Mouse (Mus musculus) adrenal gland, adult 2 months (tissue): ENCODE results near the gene Epb41l5. TPM values are rescaled to one million over a fixed set of nuclear protein-coding genes. Genes with fewer than 3 reads are reported as not detected.
A peak's percentile ranks its signal among the peaks of the same experiment; 100 is the strongest.

Experiments used
- DNase-seq: peaks from one replicate; pipeline ENCODE4 v3.0.0; 2021
- polyA plus RNA-seq: library from polyadenylated mRNA; depleted of rRNA; stranded (reverse); fragments of >200 nt; gene quantifications from 2 replicates; pipeline ENCODE4 v1.2.3, GENCODE M21; 2012
- total RNA-seq, 2 experiments: library from RNA; stranded (reverse); gene quantifications; 2 replicates each; pipeline ENCODE4 v1.2.3; 2021

The Epb41l5 gene
- total and polyA plus RNA-seq, 3 experiments = 2.7 to 12.3 (median 10.0) TPM

DNA sequence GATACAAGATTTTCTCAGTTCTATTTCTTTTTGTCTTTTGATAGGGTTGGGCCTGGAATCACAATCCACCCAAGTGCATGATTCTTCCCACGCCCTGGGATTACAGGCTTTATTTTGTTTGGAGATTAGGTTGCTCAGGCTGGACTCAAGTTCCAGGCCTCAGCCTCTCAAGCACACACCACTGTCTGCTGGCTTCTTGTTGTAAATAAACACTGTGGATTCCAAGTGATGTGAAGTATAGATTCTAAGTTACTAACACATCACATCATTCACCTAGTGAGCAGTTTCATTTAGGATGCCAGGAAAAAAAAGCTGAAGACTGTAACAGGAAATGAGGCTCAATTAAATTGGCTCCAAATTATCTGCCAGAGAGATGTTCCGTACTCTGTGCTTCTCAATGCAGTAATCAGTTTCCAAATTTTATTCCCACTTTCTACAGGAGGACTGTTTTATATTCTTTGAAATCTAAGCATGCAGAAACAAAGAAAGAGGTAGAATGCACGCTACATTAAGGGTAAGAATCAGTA, 51.8 kb downstream of the Epb41l5 start:
- no peak for DNase-seq

DNA sequence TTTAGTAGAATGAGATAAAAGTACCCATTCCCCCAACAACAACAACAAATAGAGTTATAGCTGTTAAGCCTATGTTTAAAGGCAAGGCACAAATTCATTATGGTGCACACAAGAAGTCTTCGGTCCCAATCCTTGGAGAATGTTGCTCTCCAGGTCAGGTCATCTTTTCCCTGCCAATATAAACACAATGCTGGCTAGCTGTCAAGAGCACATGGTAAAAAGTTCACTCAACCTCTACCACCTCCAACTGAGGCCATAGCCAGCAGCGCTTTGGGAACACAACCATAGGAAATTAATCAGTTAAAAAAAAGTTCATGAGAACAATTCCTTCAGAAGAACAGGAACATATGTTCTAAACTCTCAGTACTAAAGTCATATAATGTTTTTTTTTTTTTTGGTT, 58.8 kb downstream of the Epb41l5 start:
- DNase-seq = peak; percentile 6

- DNase-seq = no peak
Measured at GRCm38 (mm10) chr1:119584974-119585373, 63.8 kb downstream of the Epb41l5 start.

- DNase-seq = no peak
Measured at GRCm38 (mm10) chr1:119570134-119570533, 78.7 kb downstream of the Epb41l5 start.

DNA sequence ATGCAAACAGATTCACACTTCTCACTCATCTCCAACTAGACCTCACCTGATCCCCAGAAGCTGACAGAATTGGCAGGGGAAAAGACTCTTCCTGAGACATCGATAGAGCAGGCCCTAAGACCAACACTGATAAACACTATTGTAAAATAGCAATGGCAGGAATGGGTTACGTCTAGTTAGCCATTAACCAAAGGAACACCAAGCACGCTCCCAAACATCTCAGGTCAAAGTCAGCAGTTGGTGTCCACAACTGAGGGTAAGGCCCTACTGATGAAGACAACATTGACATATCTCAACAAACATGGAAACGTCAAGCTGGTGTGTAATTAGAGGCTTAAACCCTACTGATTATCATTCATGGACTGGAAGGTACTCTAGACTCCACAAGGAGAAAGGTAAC, 83.3 kb downstream of the Epb41l5 start:
- no peak for DNase-seq

- no peak for DNase-seq
Measured at GRCm38 (mm10) chr1:119557641-119558395, 91.0 kb downstream of the Epb41l5 start.

DNA sequence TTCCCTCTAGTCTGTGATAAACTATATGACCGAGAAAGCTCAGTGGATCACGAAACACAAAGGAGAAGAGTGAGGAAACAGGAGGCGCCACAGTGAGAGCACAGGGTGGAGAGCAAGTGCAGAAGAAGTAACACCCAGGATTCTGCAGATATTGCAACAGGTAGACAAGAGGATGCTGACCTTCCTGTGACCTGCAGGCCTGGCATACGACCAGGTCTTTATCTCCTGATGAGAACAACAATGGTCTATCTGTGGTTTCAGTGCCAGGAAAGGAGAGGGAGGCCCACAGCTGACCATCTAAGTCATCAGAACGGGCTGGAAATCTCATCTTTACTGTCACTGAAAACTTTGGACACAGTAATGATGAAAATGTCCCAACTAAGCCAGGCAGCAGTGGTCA, 93.1 kb downstream of the Epb41l5 start:
- DNase-seq = no peak

DNA sequence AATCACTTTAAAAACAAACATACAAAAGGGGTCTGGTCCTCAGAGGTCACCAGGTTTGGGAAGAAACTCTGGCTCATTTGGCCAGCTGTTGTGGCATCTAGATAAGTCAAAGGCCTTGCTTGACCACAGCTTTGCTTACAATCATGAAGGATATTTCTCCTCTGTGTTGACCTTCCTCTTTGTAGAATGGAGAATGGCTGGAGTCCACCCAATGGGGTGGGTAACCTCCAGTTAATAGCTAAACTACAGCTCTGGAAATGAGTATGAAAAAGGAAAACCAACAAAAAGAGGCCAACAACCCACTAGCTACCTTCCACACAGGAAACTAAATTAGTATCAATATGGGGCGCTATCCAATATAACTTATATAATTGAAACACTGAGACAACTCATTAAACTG, 97.1 kb downstream of the Epb41l5 start:
- DNase-seq = no peak

DNA sequence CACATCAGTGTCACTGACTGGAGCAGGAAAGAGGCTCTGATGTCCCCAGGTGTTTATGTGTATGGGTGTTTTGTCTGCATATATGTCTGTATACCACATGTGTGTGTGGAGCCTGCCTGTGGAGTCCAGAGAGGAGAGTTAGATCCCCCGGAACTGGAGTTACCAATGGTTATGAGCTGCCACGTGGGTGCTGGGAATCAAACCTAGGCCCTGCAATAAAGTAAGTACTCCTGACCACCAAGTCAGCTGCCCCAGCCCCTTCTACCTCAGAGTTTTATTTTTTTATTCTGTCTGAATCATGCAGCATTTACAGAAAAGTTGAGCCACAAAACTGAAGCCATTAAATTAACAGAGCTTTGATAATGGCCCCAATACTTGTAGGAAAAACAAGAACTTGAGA, 98.7 kb downstream of the Epb41l5 start:
- DNase-seq = no peak

DNA sequence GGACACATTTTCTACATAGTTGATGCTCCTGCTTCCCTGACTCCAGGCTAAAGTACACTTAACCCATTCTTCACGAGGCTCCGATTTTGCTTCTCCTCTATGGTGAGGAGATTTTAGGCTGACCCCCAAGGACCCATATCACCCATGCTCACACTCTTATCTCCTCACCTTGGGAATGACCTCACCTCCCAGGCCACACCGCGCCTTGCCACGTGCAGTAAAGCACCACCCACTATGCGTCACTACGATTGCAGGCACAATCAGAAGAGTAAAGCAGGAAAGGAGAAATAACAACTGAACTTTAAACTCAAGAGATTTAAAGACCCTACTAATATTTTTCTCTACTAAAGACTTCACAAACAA, 99.5 kb downstream of the Epb41l5 start:
- DNase-seq = no peak

DNA sequence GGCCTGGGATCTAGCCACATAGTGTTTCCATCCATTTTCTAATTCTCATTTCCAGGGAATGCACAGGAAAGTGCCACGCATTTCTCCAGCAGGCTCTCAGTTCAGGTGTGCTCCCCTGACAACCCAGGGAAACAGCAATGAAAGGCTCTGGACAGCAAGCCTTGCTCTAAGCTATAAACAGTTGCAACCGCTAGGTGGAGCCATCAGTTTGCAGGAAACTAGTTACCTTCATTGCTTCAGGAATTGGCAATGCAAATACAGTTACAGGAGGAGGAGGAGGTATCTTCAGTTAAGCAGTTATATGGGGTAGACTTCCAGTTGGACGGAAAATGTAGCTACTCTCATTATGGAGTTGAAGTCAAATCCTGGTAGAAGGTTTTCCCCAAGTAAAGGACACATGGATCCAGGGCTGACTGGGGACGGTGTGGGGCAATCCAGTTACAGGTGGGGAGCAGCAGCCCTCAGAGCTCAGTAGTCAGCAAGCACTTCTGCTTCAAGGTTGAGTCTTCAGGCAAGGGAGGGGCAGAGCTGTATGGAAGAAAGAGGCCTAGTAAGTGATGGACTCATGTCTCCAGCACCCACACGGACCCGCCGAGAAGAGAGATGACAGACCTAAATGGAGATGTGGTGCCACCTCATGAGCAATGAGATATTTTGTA, 100.0 kb downstream of the Epb41l5 start:
- DNase-seq = peak; percentile 74

GRCm38 (mm10) chr1:119546490-119546889, 102.3 kb downstream of the Epb41l5 start:
- no peak for DNase-seq

- DNase-seq = no peak
Measured at GRCm38 (mm10) chr1:119545671-119546070, 103.1 kb downstream of the Epb41l5 start.

DNA sequence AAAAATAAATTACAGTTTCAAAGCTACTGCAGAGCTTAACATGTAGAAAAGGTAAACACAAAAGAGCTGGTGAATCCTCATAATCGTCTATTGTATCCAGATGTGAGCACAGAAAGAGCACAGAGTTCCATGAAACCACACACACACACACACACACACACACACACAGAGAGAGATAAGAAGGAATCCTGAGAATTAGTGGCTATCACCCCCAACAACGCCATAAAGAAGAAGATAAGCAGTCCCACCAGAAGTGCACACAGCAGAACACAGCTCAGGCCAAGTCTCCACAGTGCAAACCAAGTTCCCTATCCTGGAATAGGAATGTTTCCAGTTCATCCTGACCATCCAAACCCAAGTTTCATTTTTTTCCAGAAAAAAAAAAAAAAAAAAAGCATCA, 103.6 kb downstream of the Epb41l5 start:
- no peak for DNase-seq

- DNase-seq = no peak
Measured at GRCm38 (mm10) chr1:119544611-119545155, 104.1 kb downstream of the Epb41l5 start.

GRCm38 (mm10) chr1:119543316-119543715, 105.5 kb downstream of the Epb41l5 start:
- no peak for DNase-seq

- no peak for DNase-seq
Measured at GRCm38 (mm10) chr1:119541570-119541969, 107.2 kb downstream of the Epb41l5 start.

DNA sequence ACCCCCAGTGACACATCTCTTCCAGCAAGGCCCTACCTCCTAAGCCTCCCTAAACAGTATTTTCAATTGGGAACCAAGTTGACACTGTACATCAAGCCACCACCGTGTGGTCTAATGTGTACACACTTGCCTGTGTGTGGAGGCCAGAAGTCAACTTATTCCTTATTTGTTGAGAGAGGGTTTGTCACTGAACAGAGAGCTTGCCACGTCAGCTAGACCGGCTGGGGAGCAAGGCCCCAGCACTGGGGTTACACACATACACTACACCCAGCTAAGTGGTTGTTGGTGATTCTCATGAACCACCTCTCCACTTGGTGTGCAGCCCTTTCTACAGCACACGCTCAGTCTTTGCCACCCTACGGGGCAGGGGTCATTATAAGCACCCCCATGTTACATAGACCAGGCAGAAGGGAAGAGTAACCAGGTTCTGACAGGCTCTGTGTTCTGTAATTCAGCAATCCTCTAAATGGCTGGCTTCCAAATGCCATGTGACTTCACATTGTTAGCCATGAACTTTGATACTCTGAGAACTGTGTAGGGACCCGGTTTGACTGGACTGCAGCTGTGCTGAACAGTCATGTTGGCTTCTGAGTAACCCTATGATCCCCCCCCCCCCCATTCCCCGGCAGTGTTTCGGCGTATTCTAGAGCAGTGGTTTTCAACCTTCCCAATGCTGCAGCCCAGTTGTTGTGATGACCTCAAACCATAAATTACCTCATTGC, 107.8 kb downstream of the Epb41l5 start:
- DNase-seq = peak; percentile 67

- no peak for DNase-seq
Measured at GRCm38 (mm10) chr1:119539252-119539651, 109.5 kb downstream of the Epb41l5 start.

DNA sequence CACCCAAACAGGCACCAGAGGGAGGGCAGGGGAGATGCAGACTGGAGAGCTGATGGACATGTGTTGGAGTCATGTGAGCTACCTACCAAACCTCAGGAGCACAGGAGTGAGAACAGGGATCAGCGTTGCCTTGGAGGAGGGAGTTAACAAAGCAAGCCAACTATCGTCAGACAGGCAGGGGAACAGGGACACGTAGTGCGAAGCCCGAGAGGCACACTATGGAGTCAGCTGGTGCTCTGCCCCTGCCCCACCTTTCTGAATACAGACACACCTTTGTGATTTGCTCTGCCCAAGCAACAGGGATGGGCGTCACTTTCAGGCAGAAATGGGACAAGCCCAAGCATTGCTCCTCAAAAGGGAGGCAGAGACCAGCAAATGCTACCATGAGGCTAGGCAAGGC, 111.1 kb downstream of the Epb41l5 start:
- no peak for DNase-seq

GRCm38 (mm10) chr1:119536122-119536521, 112.7 kb downstream of the Epb41l5 start:
- DNase-seq = no peak

GRCm38 (mm10) chr1:119534341-119534740, 114.5 kb downstream of the Epb41l5 start:
- no peak for DNase-seq
